Mouse (Mus musculus) ES-Bruce4 (cell line): ENCODE data around the gene Wars. TPM values are rescaled to one million over a fixed set of nuclear protein-coding genes. Genes with fewer than 3 reads are reported as not detected.

Source experiments
- H3K27ac ChIP-seq: 2 replicates; pipeline ENCODE4 v1.5.1; 2012; ENCODE audit warnings: low read length, inconsistent platforms; ENCODE audit not compliant: insufficient read depth
- H3K27me3 ChIP-seq: 2 replicates; pipeline ENCODE4 v1.6.1; 2012; ENCODE audit warnings: mild to moderate bottlenecking, low read length, inconsistent platforms; ENCODE audit not compliant: control insufficient read depth, poor library complexity, insufficient read depth, severe bottlenecking
- H3K36me3 ChIP-seq: 2 replicates; pipeline ENCODE4 v1.6.1; 2012; ENCODE audit warnings: inconsistent platforms, mild to moderate bottlenecking, low read length, moderate library complexity; ENCODE audit not compliant: control insufficient read depth, poor library complexity, insufficient read depth, severe bottlenecking
- H3K4me1 ChIP-seq: one replicate; pipeline ENCODE4 v1.8.1; 2011; ENCODE audit warnings: low read length; ENCODE audit not compliant: control insufficient read depth, insufficient read depth
- H3K4me3 ChIP-seq: 2 replicates; pipeline ENCODE4 v1.5.1; 2011; ENCODE audit warnings: low read depth, mild to moderate bottlenecking, low read length
- H3K9ac ChIP-seq: 2 replicates; pipeline ENCODE4 v1.6.1; 2012; ENCODE audit warnings: low read depth, mild to moderate bottlenecking, inconsistent platforms; ENCODE audit not compliant: poor library complexity, severe bottlenecking
- H3K9me3 ChIP-seq: replicated peaks from 2 replicates; pipeline ENCODE4 v1.6.1; 2012; ENCODE audit warnings: mild to moderate bottlenecking, low read length, inconsistent platforms; ENCODE audit not compliant: control insufficient read depth, poor library complexity, insufficient read depth, severe bottlenecking
- CTCF ChIP-seq: IDR thresholded peaks from one replicate; pipeline ENCODE4 v1.8.1; 2011; ENCODE audit warnings: low read depth, low read length
- EP300 ChIP-seq: IDR thresholded peaks from 2 replicates; pipeline ENCODE4 v1.6.1; 2011; ENCODE audit warnings: low read depth, low read length; ENCODE audit not compliant: insufficient read depth
- POLR2A ChIP-seq: IDR thresholded peaks from one replicate; pipeline ENCODE4 v1.8.1; 2011; ENCODE audit warnings: low read length; ENCODE audit not compliant: insufficient read depth
- polyA plus RNA-seq: library from polyadenylated mRNA; stranded (reverse); fragments of >200 nt; gene quantifications from 2 replicates; pipeline ENCODE4 v1.2.4, GENCODE M21; 2011; ENCODE audit warnings: low read depth; ENCODE audit not compliant: missing spikeins, insufficient read depth, insufficient read length

Gene Wars
- polyA plus RNA-seq, 1 experiment = 68.0 TPM

DNA sequence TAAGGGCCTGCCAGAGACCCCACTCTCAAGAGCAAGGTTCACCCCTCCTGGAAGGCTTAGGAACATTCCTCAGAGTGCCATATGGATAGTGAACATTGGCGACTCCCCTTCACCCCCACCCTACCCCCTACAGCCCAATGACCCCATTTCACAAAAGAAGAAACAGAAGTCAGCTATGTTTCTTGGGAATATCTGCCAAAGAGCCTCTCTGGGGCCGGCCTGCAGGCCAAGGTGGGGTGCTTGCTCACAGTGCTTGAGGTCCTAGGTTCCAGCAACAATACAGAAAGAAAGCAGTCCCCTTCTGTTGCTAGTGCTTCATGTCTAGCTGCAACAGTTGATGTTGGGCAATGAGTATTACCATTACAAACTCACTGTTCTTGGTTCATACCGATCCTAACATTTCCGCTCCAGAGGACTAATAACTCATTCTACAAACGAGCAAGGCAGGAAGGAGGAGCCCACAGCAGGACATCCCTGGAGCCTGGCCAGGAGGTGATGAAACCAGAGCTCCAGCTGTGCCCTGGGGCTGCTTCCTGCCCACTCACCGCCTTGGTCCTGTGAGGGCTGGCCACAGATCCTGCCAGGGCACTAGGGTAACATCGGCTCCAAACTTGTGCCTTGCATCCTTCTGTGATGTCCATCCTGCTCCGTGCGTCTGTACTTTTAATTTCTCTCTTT, 61.9 kb downstream of the Wars start:
- TF ChIP-seq EP300 (no peak), POLR2A (no peak), CTCF (no peak)
- no peaks in the 10 kb centered on the region for H3K4me1 ChIP-seq
- H3K27ac ChIP-seq = no peak overlapping the region
- no peak overlapping the region for H3K9ac ChIP-seq
- H3K27me3 ChIP-seq = no peaks in the 10 kb centered on the region
- H3K9me3 ChIP-seq = no peaks in the 10 kb centered on the region
- H3K36me3 ChIP-seq = no peaks in the 10 kb centered on the region
- H3K4me3 ChIP-seq = no peak overlapping the region

DNA sequence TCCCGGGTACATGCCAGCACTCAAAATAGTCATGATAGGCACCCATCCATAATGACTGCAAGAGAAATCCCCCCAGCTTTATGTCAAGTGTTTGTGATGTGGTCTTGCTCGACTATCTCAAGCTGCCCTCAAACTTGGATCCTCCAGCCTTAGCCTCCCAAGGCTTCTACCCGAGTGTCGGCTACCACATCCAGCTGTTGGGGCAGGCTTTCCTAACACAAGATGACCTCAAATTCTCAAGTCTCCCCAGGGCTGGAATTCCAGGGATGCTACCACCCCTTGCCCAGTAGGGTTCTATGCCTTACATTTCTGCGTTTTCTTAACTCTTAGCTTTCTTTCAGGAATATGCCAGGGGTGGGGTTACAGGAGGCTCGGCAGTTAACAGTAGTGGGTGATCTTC, 63.6 kb downstream of the Wars start:
- Histone ChIP-seq H3K4me3 (no peak overlapping the region), H3K27me3 (no peaks in the 10 kb centered on the region), H3K36me3 (no peaks in the 10 kb centered on the region), H3K27ac (no peak overlapping the region), H3K9me3 (no peaks in the 10 kb centered on the region), H3K4me1 (no peaks in the 10 kb centered on the region), H3K9ac (no peak overlapping the region)
- TF ChIP-seq CTCF = no peak
- TF ChIP-seq EP300 = no peak
- TF ChIP-seq POLR2A = no peak

DNA sequence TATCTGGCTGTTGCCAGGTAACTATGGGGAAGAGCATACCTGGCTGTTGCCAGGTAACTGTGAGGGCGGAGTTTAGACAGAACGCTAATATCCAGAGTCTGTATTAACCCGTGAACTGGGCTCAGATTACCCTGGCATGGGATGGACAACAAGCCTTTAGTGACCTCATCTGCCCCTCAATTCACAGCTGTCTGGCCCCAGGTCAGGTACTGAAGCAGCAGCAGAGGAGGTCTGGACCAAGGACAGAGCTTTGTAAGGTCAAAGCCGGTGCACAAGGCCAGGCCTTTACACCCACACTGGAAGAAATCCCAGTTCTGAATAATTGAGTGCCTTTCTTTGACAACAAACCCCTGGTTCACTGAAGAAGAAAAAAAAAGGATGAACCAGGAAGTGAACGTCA, 64.3 kb downstream of the Wars start:
- no peak overlapping the region for H3K4me3 ChIP-seq
- no peak overlapping the region for H3K27ac ChIP-seq
- H3K27me3 ChIP-seq = no peaks in the 10 kb centered on the region
- H3K9ac ChIP-seq = no peak overlapping the region
- no peaks in the 10 kb centered on the region for H3K36me3 ChIP-seq
- H3K4me1 ChIP-seq = no peaks in the 10 kb centered on the region
- no peak for TF ChIP-seq EP300
- TF ChIP-seq CTCF = no peak
- no peak for TF ChIP-seq POLR2A
- no peaks in the 10 kb centered on the region for H3K9me3 ChIP-seq

DNA sequence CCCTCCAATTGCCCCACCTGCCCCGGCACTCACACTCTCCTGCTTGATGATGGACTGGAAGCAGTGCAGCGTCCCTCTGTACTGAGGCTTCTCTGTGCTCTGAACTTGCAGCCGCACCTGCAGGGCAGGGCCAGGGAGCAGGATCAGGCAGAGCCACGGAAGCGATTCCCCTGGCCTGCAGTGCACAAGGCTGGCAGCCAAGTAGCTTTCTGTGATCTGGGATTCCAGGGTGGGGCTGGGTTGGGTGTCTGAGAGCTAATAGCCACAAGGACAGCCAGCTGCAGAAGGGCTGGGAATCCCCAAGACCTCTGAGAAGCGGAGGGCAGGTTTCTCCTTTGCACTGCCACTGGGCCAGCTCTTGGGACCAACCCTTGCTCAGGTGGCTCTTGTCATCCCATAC, 66.3 kb downstream of the Wars start:
- Histone ChIP-seq H3K9me3 (no peaks in the 10 kb centered on the region), H3K9ac (no peak overlapping the region), H3K4me1 (no peaks in the 10 kb centered on the region), H3K36me3 (no peaks in the 10 kb centered on the region), H3K27ac (no peak overlapping the region), H3K4me3 (no peak overlapping the region), H3K27me3 (no peaks in the 10 kb centered on the region)
- TF ChIP-seq CTCF (no peak), EP300 (no peak), POLR2A (no peak)

DNA sequence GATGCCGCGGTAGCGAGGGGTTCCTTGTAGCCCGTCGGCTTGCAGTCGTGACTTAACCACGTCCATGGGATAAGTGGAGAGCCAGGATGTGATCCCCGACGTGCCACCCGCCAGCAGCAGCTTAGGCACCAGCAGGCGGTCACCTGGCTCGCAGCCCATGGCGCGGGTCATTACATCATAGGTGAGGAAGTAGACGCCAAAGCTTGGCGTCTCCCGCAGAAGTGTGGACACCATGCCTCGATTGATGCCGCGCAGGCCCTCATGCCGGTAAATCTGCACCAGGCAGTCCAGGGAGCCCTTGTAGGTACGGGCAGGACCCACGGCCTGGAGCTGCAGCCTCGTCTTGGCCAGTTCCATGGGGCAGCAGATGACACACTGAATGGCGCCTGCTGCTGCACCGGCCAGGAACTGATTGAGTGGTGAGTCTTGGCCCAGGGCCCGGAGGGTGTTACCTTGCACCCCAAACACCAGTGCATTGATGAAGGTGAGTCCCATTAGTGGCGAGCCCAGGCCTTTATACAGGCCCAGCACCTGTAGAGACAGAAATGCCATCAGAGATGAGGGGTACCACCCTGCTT, 66.9 kb downstream of the Wars start:
- Histone ChIP-seq H3K9me3 (no peaks in the 10 kb centered on the region), H3K27ac (no peak overlapping the region), H3K27me3 (no peaks in the 10 kb centered on the region), H3K36me3 (no peaks in the 10 kb centered on the region), H3K4me1 (no peaks in the 10 kb centered on the region), H3K4me3 (no peak overlapping the region; the same call in 1 of the 2 replicates), H3K9ac (no peak overlapping the region)
- TF ChIP-seq EP300 = no peak
- no peak for TF ChIP-seq CTCF
- TF ChIP-seq POLR2A = no peak

DNA sequence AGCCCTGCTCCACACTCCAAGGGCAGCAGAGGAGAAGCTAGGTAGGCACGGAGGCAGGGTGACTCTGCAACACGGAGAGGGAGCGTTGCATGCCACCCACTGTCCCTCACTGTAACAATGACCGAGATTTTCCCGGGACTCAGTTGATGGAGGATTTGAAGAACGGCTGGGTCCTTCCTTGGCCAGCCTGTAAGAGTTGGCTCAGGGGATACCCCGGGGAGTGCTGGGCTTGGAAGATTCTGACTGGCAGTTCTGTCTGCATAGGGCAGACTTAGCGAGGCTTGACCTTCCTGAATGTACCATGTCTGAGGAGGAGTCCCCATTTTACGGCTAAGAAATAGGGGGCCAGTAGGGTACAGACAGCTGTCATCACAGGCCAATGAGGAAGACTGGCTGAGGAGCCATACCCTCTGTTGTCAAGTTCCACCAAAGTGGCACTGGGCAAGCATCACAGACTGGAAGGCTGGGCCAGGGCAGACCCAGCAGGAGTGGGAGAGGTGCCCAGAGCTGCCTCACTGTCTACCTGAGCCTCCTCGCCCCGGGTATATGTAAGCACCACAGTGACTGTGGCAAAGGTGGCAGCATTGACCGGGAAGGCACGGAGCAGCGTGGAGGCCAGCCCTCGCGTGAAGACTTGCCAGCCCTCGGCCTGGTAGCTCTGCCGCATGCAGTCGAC, 67.6 kb downstream of the Wars start:
- Histone ChIP-seq H3K9me3 (no peaks in the 10 kb centered on the region), H3K9ac (no peak overlapping the region), H3K4me1 (no peaks in the 10 kb centered on the region), H3K4me3 (no peak overlapping the region), H3K27ac (no peak overlapping the region), H3K27me3 (no peaks in the 10 kb centered on the region), H3K36me3 (no peaks in the 10 kb centered on the region)
- TF ChIP-seq POLR2A (no peak), CTCF (no peak), EP300 (no peak)
